Mouse (Mus musculus) liver, adult 2 months (tissue): ENCODE data around the gene Zfp219.

Experiments
- CTCF ChIP-seq: fragments of 200-500 bp; IDR thresholded peaks from 2 replicates; pipeline ENCODE4 v1.5.1; 2011; ENCODE audit warnings: low read depth, low read length, control low read depth
- POLR2A ChIP-seq: fragments of 200-500 bp; IDR thresholded peaks from 2 replicates; pipeline ENCODE4 v1.6.1; 2011; ENCODE audit warnings: low read length, control low read depth; ENCODE audit not compliant: insufficient read depth; ENCODE audit errors: extremely low read depth

DNA sequence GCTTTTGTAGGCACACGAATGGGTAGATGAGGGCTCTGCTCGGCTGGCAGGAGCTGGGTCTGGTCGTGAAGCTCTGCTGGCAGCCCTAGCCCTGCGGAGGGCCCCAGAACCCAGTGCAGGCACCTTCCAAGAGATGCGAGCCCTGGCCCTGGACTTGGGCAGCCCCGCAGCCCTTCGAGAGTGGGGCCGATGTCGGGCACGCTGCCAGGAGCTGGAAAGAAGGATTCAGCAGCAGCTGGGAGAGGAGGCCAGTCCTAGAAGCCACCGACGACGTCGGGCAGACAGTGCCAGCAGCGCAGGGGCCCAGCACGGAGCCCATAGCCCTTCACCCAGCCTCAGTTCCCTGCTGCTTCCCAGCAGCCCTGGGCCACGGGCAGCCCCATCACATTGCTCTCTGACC is 23.7 kb downstream of the Zfp219 start:
- TF ChIP-seq CTCF = no peak
- no peak for TF ChIP-seq POLR2A
